Mouse (Mus musculus) lung, postnatal 36 days (tissue): ENCODE data around the gene Ccr7.

ENCODE experiments used
- DNase-seq: peaks from one replicate; pipeline ENCODE4 v3.0.0; 2022; ENCODE audit warnings: mixed read lengths

Ccr7 gene

GRCm38 (mm10) chr11:99112700-99113099 lies 42.2 kb downstream of the Ccr7 start:
- DNase-seq = no peak

- DNase-seq = no peak
These were observed 43.2 kb downstream of the Ccr7 start for GRCm38 (mm10) chr11:99111631-99112030.

GRCm38 (mm10) chr11:99111155-99111554 lies 43.7 kb downstream of the Ccr7 start:
- no peak for DNase-seq

- DNase-seq = no peak
These were observed 44.3 kb downstream of the Ccr7 start for GRCm38 (mm10) chr11:99110370-99111110.

GRCm38 (mm10) chr11:99108296-99108695 lies 46.6 kb downstream of the Ccr7 start:
- DNase-seq = no peak

- DNase-seq = no peak
These were observed 48.7 kb downstream of the Ccr7 start for GRCm38 (mm10) chr11:99105981-99106726.

- peak; percentile 45 for DNase-seq
These were observed 50.1 kb downstream of the Ccr7 start for GRCm38 (mm10) chr11:99104609-99105410.

- DNase-seq = no peak
These were observed 52.2 kb downstream of the Ccr7 start for GRCm38 (mm10) chr11:99102575-99103270.

GRCm38 (mm10) chr11:99101693-99102092 lies 53.2 kb downstream of the Ccr7 start:
- DNase-seq = no peak

GRCm38 (mm10) chr11:99100215-99100614 lies 54.7 kb downstream of the Ccr7 start:
- DNase-seq = no peak

GRCm38 (mm10) chr11:99099516-99099915 lies 55.4 kb downstream of the Ccr7 start:
- DNase-seq = no peak

GRCm38 (mm10) chr11:99098924-99099323 lies 56.0 kb downstream of the Ccr7 start:
- DNase-seq = no peak

- no peak for DNase-seq
These were observed 57.7 kb downstream of the Ccr7 start for GRCm38 (mm10) chr11:99096996-99097774.

GRCm38 (mm10) chr11:99096417-99096816 lies 58.5 kb downstream of the Ccr7 start:
- no peak for DNase-seq

GRCm38 (mm10) chr11:99095759-99096158 lies 59.1 kb downstream of the Ccr7 start:
- DNase-seq = no peak

GRCm38 (mm10) chr11:99094911-99095676 lies 59.8 kb downstream of the Ccr7 start:
- DNase-seq = no peak
